Mouse (Mus musculus) CD4-positive, CD25-positive, alpha-beta regulatory T cell (primary cell): ENCODE measurements around the gene Gm21863. TPM values are rescaled to one million over a fixed set of nuclear protein-coding genes. Genes with fewer than 3 reads are reported as not detected.

Source experiments
- polyA plus RNA-seq: library from polyadenylated mRNA; unstranded; fragments of 100-300 nt; shearing (Covaris generic); gene quantifications from one replicate; pipeline ENCODE4 v1.2.1, GENCODE M21; 2017

Gene Gm21863
- not detected for polyA plus RNA-seq

GRCm38 (mm10) chr12:19953869-19954555 lies at the start of gene Gm21863:
TSS of gene Gm21863 (plus strand) at chr12:19954505.

